Mouse (Mus musculus) spleen, postnatal 4 days (tissue): ENCODE results near the gene Tmem129.

Experiments
- DNase-seq, 2 experiments: peaks; one replicate each; pipeline ENCODE4 v3.0.0; 2022; ENCODE audit warnings: low spot score in 2 of 2

Gene Tmem129

DNA sequence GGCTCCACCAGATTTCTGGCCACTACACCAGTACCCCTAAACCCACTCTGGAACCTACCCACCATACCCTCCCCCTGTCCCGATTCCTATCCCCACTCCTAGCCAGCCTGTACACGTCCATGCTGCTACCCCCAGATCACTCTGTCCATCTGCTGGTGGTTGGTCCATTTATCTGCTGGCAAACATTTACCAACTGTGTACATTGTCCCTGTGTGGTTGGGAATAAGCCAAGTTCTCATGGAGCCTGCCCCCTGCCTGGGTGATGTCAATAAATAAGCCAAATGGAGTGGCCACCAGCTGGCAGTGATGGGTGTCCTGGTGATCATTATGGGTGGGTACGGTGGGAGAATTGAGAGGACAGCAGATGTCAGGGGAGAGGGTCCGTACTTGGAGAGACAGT is 28.9 kb upstream of the Tmem129 start:
- no peak for DNase-seq

DNA sequence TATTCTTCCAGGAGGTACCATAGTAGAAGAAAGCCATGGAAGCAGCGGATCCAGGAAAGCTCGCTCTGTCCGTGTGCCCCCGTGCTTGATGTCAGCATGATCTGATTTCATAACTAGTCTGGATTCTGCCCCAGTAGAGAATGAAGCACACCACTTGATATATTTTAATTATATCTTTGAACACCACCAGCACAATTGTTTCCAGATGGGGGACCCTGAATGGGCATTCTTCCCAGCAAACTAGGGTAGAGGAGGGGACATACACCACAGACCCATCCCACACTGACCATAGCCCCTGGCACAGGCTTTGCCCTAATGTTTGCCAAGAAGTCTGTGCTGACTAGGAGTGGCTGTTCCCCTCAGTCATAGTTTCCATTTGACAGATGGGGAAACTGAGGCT is 26.7 kb upstream of the Tmem129 start:
- DNase-seq, result no peak

DNA sequence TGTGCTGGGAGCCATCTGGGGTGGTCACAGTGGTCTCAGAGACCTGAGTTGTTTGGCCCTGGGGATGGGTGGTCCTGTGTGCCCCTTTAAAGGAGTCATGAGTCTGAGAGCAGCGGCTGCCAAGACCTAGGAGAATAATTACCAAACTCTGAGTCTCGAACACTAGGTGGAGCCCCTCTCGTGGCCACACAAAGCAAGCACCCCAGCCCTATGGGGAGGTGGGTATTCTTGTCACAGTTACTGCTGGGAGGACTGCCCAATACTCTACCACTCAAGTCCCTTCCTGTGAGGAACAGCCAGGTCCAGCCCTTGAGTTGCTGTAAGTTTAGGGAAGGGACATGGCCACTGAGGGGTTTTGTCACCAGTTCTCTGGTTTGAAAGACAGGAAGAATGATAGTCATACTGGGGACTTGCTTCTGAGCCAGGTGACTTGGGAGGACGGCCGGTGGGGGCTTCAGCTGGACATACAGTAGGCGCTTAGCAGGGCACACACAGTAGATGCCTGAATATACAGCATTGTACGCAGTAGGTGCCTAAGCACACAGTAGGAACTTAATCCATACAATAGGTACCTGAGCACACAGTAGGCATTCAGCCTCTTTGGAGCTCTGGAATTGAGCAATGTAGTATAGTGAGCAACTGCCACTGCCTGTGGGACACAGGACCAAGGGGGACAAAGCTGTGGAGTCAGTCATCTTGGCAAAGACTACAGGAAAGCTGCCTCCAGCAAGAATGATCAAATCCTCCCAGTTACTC is 25.9 kb upstream of the Tmem129 start:
- DNase-seq, result no peak

DNA sequence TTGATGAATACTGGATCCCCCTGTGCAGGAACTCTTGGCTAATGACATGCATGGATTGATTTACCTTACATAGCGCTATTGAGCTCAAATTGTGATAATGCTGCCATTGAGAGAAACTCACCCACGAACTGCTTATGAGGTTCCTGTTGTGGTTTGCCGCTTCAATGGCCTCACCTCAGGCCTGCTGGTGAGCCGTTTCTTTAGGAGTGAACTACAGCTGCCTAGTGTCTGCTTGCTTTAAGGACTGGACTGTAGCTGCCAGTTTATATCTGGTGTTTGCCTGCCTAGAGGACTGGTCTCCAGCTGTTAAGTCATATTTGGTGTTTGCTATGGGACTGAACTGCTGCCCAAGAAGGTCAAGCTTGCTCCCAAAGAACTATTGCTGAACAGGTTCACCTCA is 24.7 kb upstream of the Tmem129 start:
- no peak for DNase-seq

DNA sequence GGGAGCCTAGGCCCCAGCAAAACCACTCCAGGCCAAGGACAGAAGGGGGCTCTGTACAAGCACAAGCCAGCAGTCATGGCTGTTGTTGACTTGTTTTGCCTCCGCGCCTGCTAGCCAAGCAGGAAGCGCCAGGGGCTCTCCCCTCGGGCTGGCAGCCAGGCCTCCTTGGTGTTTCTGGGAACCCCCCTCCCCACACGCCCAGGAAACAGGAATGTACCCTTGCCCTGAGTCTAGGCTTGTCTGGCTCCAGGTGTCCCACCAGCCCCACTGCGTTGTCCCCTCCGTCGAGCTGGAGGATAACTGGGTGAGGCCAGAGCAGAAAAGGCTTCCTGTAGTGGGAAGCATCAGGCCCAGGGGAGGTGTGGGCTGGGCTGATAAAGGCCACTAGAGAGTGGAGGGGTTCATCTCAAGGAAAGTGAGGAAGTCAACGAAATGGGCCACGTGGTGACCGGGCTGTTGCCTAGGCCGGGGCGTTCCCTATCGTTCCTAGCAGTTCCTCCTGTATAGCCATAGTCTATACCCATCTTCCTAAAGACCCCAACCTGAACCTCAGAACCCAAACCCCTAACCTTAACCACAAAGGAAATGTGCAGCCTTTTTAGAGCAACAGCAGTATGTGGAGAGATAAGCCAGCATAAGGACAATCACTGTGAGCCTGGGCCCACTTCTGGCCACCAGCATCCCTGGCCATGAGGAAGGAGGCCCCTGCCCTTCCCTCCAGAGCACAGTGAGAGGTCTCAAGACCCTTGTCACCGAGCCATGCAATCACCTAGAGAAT is 23.6 kb upstream of the Tmem129 start:
- DNase-seq, result no peak

DNA sequence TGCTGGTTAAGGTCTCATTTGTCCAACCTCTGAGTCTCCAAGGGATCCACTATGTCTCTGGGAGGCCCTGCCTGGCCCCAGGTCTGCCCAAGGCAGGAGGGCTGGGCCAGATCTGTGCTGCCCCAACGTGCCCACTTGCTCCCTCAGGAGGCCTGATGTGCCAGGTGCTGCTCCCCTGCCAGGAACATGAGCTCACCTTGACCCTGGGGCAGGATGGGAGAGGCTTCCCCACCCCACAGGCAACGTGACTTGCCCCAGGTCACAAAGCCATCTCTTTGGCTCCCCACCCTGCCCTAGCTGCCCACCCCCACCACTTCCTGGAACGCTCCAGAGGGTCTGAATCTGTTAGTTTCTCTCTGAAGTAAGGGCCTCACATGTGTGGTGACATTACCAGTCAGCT is 22.8 kb upstream of the Tmem129 start:
- no peak for DNase-seq

DNA sequence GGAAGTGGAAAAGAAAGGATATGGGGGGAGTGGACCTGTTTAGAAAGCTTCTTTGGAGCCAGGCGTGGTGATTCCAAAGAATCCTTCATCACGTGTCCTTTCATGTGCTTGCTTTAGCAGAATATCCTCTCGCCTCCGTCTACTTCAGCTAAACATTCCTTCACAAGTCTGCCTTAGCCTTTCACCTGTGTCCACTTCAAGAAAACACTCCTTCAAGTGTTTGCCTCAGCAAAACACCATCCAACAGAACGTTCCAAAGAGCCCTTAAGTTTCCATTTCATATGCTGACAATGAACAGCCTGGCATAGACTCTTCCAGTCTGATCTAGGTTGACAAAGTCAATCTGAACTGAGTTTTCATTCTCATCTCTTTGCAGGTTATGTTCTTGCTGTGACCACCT is 20.0 kb upstream of the Tmem129 start:
- no peak for DNase-seq

DNA sequence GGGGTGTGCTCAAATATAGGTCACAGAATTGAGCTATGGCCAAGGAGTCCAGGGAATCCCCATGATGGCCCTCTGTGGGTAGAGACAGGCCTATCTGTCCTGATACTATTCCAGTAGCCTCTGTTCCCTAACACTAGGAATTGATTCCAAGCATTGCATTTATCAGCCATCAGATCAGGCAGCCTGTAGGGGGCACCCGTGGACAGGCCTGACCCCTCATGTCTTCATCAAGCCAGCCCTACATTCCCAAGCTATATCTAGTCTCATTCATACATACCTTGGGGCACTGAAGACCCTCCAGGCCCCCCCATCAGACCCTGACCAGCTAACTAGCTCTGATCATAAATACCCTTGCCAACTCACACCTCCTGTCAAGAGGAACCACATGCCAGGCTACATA is 17.7 kb upstream of the Tmem129 start:
- DNase-seq, result no peak

DNA sequence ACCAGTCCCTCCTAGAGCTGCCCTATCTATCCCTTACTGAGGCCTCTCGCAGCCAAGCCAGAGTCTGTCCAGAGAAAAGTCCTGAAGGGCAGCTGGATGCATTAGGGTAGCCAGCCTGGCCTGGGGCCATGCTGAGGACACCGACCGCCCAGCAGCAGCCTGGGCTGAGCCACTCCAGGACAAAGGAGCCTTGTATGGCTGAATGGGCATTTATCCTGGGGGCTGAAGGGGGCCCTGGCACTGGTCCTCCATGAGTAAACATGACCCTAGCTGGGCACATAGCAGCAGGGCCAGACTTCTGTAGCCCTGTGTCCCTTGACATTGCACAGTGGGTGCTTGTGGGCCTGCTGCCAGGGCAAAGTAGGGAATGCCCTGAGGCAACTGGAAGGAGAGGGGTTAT is 16.2 kb upstream of the Tmem129 start:
- no peak for DNase-seq

DNA sequence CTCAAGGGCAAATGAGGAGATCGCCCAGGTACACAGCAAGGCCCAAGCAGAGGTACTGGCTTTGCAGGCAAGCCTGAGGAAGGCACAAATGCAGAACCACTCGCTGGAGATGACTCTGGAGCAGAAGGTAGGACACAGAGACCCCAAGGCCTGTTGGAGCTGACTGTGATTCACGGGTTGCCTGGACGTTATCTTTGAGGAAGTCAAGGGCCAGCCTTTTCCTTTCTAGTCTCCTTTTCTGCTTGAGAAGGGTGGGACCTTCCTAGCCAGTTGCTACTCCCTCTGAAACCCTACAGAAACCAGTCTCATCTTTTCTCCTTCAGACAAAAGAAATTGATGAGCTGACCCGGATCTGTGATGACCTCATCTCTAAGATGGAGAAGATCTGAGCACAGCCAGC is 13.4 kb upstream of the Tmem129 start:
- DNase-seq, result no peak

DNA sequence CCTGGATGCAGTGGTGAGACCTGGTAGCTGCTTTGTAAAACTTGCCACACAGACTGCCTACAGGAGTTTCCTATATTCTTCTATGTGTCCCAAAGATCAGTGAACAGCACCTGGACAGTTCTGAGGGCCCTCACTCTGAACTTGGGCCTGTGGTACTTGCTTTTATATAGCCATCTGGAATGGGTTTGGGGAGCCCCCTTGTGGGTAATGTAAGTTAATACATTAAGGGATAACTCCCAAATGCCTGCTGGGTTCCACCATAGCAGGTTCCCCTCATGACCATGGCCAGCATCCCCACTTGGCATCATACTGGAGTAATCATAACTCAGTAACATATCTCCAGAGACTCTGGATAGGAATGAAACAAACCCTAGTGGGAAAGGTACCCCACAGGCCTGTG is 10.0 kb upstream of the Tmem129 start:
- DNase-seq, result no peak

DNA sequence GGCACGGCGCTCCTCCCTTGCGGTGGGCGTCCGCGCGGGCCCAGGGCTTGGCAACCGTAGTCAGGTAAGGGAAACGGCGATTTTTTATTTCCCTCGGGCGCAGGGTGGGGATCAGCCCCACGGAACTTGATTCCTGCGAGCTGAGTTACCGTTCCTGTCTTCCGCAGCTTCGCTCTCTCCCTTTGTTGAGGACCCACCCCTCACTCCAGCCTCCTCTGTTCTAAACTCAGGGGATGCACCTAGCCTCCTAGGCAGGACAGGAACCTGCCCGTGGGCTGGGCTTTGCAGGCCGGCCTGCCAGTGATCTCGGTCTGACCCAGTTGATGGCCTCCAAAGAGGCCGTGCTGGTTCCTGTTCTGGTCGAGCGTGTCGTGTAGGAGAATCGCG is 441 bp upstream of the Tmem129 start:
- no peak for DNase-seq

DNA sequence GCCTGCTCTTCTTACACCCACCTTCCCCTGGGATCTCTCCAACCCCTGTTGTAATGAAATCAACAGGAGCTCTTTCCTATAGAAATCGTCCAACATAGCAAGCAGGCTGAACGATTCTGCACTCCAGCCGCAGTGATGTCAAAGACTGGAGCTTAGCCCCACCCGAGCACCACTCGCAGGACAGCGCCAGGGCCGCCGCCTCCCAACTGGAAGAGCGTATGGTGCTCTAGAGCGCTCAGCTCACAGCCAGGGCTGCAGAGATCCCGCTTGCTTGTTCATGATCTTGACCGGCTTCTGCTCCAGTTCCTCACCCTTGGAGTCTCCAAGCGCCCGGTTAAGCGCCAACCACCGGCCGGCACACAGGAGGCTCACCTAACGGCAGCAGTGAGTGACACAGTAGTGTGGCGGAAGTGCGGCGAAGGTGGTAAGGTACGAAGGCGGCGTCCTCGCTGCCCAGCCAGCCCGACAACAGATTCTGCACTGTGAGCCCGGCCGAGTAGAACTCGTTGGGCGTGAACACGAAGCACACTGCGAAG is 897 bp downstream of the Tmem129 start:
- DNase-seq, result no peak

DNA sequence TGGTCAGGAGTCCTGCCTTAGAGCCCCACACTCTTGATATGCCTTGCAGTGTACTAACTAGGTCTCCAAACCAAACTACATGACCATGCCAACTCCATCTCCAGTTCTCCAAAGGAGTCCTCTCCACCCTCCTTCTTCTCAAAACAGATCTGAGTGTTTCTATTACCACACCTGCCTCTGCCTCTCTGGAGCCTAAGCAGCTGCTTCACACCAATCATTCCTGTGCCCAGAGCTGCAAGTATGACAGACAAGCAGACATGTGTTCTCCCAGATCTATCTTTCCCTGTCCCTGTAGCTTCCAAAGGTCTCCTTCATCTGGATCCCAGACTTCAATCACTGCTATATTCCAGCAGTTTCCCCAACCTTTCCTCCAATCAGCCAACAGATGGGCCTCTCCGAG is 1.5 kb downstream of the Tmem129 start:
- no peak for DNase-seq

DNA sequence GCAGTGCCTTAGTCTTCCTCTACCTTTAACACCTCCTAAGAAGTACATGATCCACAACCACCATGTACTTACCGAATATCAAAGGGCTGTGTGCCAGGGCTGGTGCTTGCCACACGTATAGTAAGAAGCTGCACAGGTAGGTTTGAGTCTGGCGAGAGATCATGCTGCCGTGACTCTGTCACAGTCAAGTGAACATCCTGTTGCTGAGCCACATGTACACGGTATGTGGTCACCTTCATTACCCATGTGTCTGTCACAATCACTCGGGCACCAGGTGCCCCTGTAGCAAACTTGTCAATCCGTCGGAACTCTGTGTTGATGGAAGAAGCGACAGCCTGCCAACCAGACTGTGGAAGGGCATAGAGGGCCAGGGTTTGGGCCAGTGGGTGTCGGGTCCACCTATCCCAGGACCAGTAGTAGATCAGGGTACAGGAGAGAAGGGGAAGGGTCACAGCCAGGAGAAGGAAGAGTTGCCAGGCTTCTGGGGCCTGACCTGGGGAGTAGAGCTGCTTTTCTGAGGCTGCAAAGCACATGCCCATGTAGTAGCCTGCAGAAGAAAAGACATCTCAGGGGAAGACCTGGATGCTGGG is 2.9 kb downstream of the Tmem129 start:
- DNase-seq, result no peak

DNA sequence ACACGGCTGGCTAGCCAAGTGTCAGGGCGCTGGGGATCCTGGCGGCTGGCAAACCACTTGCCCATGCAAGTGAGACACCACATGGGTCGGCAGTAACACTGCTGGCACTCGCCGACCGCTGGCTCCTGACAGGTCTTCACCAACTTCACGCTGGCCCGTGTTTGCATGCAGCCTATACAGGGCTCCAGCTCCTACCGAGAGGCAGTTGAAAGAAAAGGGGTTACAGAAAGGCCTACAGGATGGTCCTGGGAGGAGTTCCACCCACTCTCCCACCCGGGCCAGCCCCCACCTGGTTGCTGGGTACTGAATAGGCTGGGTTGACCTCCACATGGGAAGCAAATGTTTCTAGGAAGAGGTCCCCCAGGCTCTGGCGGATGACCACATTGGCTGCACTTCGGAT is 3.8 kb downstream of the Tmem129 start:
- peak in 1 of 2 experiments; percentile 15 for DNase-seq

DNA sequence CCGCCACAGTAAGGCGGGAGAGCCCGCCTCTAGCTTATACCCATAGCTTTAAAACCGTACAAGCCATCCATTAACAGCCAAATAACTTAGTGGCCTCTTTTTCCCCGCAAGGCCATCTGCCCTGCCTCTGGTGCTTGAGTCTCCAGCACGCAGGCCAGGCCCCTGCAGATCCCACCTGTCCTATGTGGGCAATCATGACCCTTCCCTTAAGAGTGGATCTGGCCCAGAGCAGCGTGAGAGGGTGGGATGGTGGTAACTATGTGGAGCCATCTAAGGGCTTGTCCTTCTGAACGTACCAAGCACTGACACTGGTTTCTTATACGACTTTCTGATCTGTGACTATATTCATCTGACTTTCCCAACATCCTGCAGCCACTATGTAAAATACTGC is 5.4 kb downstream of the Tmem129 start:
- DNase-seq, result no peak

DNA sequence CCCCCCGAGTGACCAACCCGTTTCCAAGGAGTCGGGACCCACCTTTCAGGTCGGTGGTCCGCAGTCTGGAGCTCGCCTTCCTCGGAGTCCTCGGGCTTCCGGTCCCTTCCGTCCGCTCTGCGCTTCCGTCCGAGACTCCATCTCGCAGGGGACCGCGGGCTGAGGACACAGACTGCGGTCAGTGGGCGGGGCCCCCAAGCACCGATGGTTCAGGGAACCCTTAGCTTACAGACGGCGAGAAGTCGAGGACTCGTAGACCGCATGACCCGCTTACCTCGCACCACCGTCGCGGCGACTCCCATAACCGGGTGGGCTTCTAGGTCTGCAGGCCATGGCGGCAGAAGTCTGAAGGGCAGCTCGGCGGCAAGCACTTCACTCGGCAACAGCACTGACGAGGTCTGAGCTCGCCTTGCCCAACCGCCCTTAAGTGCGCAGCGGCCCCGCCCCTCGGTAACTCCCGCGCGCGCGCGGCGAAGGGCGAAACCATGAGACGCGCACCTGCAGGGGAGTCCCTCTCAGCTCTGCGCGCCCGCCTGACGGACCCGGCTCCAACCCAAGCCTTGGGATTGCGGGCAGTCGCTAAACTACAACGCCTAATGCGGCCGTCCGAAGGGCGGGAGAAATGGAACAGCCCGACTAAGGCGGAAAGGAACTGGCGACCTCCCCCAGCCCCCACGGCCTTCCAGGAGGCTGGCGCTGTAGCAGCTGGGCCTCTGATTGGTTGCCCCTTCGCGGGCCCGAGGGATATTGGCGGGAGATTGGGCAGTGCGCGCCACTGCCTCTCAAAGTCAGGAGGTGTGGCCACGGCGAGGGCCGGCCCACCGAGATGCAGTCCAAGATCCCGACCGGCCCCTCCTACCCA is 6.1 kb downstream of the Tmem129 start, which contains the start of gene Slbp:
Gene Slbp (minus strand): TSS at position 654 of the 862 bp plus-strand sequence.
- peak; percentile 94 to 98 for DNase-seq

DNA sequence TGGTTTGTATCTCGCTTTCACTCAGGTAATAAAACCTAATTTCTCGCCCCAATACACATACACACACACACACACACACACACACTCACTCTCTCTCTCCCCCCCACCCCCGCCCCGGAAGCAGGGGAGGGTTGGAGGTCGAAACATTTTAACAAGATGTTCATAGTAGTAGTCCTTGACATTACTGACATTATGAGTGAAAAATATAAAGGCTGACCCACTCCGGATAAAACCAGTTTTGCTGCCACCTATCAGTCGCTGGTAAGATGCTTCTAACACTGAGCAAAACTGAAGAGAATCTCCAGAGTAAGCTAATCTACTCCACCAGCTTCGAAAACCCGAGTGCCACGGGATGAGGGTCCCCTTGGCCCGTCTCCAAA is 6.7 kb downstream of the Tmem129 start:
- DNase-seq, result peak in 1 of 2 experiments; percentile 16

DNA sequence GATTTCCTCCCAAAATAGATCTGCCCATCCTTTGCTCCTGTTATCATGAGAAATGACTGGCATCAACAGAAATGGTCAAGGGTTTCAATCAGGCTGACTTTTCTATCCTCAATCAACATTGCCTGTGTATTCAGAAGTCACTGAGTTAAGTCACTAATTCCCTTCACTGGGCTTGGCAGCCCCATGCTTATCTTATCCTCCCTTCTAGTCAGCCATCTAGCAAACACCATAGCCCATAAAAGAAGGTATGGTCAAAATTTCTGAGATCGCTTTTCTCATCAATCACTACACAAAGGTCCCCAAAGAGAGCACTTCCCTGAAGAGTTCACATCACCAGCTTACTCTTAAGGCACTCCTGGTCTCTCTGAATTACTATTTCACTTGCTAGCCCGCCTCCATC is 7.2 kb downstream of the Tmem129 start:
- no peak for DNase-seq

DNA sequence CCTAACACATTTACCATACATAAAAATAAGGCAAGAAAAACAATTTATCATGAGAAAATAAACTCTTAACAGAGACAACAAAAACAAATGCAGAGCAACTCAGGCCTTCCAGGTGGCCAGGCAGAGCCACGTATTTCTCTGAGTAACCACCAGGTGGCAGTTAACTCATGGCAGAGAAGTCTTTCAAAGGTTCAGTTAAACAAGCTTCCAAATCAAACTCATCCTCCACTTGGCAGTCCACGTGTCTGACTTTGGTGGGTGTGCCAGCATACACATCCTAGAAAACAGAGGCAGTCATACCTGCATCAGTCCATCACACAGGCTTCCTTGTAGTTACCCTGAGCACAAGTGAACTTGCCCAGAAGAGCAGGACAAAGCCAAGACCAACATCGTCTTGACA is 17.6 kb downstream of the Tmem129 start:
- peak in 1 of 2 experiments; percentile 42 for DNase-seq

DNA sequence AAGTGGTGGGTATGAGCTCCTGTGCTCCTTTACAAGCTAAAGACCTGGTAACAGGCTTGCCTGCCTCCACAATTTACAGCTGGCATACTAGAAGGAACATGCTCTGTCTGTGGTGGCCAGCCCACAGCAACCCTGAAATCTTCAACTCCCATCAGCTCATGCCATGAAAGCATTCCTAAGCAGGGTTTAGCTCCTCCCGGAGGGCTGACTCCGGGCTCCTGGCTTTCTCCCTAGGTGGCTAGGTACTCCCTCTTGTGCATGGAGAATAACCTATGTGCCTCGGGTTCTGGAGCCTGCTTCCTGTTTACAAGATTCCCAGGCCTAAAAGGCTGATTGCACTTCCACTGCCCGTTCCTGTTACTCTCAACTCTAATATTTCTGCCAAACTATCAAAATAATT is 19.4 kb downstream of the Tmem129 start:
- no peak for DNase-seq
